Mouse (Mus musculus) C2C12 (cell line): Measurements from ENCODE around the gene Popdc3. TPM values are rescaled to one million over a fixed set of nuclear protein-coding genes. Genes with fewer than 3 reads are reported as not detected.

Source experiments
- H3K27me3 ChIP-seq: one replicate; pipeline ENCODE4 v1.6.1; 2011; ENCODE audit not compliant: control insufficient read depth, insufficient read depth, insufficient read length
- H3K36me3 ChIP-seq: one replicate; pipeline ENCODE4 v1.6.1; 2011; ENCODE audit not compliant: control insufficient read depth, insufficient read depth
- H3K4me3 ChIP-seq: one replicate; pipeline ENCODE4 v1.5.1; 2011; ENCODE audit warnings: mild to moderate bottlenecking, control low read depth; ENCODE audit not compliant: poor library complexity, insufficient read depth, severe bottlenecking
- H3K79me2 ChIP-seq: one replicate; pipeline ENCODE4 v1.6.1; 2011; ENCODE audit not compliant: control insufficient read depth, insufficient read depth
- H3K79me3 ChIP-seq: one replicate; pipeline ENCODE4 v1.6.1; 2011; ENCODE audit warnings: low read depth, control low read depth
- H3ac ChIP-seq: one replicate; pipeline ENCODE3; 2011; ENCODE audit warnings: low read depth; ENCODE audit not compliant: control insufficient read depth, insufficient read length
- CEBPB ChIP-seq: IDR thresholded peaks from one replicate; pipeline ENCODE4 v1.6.1; 2011; ENCODE audit warnings: low read depth, mild to moderate bottlenecking, control low read depth, moderate library complexity
- CTCF ChIP-seq: IDR thresholded peaks from one replicate; pipeline ENCODE4 v1.5.1; 2011; ENCODE audit not compliant: control insufficient read depth, insufficient read depth, insufficient read length
- FOSL1 ChIP-seq: IDR thresholded peaks from one replicate; pipeline ENCODE4 v1.8.0; 2011; ENCODE audit warnings: mild to moderate bottlenecking, low read length; ENCODE audit not compliant: poor library complexity, insufficient read depth, severe bottlenecking
- MAX ChIP-seq: IDR thresholded peaks from one replicate; pipeline ENCODE4 v1.6.1; 2011; ENCODE audit warnings: mild to moderate bottlenecking, control low read depth
- MYOD1 ChIP-seq: IDR thresholded peaks from one replicate; pipeline ENCODE4 v1.6.1; 2011; ENCODE audit warnings: low read depth; ENCODE audit not compliant: control insufficient read depth, insufficient read length
- MYOG ChIP-seq: IDR thresholded peaks from one replicate; pipeline ENCODE4 v1.6.1; 2011; ENCODE audit not compliant: control insufficient read depth, insufficient read length; ENCODE audit errors: extremely low read depth
- USF1 ChIP-seq: IDR thresholded peaks from one replicate; pipeline ENCODE4 v1.6.1; 2011; ENCODE audit warnings: low read depth, mild to moderate bottlenecking, control low read depth, moderate library complexity
- polyA plus RNA-seq: library from polyadenylated mRNA; unstranded; fragments of >200 nt; fragmentation: generic; extraction: Trizol; gene quantifications from one replicate; pipeline ENCODE4 v1.2.1, GENCODE M21; 2012; ENCODE audit warnings: missing spikeins

Popdc3 gene
- polyA plus RNA-seq, 1 experiment = 69.9 TPM

GRCm38 (mm10) chr10:45216676-45217075 lies 38.8 kb downstream of the Popdc3 start:
- no peaks in the 10 kb centered on the region for H3K79me2 ChIP-seq
- H3K36me3 ChIP-seq = no peaks in the 10 kb centered on the region
- H3K79me3 ChIP-seq = no peaks in the 10 kb centered on the region
- no peak for TF ChIP-seq USF1
- TF ChIP-seq CTCF = no peak
- TF ChIP-seq CEBPB = no peak
- TF ChIP-seq FOSL1 = no peak
- no peak overlapping the region for H3K4me3 ChIP-seq
- H3K27me3 ChIP-seq = no peaks in the 10 kb centered on the region
- no peak overlapping the region for H3ac ChIP-seq

GRCm38 (mm10) chr10:45229954-45230353 lies 52.1 kb downstream of the Popdc3 start:
- Histone ChIP-seq H3K79me3 (no peaks in the 10 kb centered on the region), H3K79me2 (no peaks in the 10 kb centered on the region), H3K27me3 (no peaks in the 10 kb centered on the region), H3K36me3 (no peaks in the 10 kb centered on the region), H3ac (no peak overlapping the region), H3K4me3 (no peak overlapping the region)
- no peak for TF ChIP-seq FOSL1
- TF ChIP-seq CEBPB = no peak
- TF ChIP-seq MAX = no peak
- no peak for TF ChIP-seq MYOG
- TF ChIP-seq USF1 = no peak
- TF ChIP-seq CTCF = no peak
- TF ChIP-seq MYOD1 = no peak

GRCm38 (mm10) chr10:45233351-45233750 lies 55.5 kb downstream of the Popdc3 start:
- TF ChIP-seq CEBPB (no peak), MYOD1 (no peak), USF1 (no peak), FOSL1 (no peak), MAX (no peak), CTCF (no peak), MYOG (no peak)
- Histone ChIP-seq H3K27me3 (no peaks in the 10 kb centered on the region), H3ac (no peak overlapping the region), H3K36me3 (no peaks in the 10 kb centered on the region), H3K79me2 (no peaks in the 10 kb centered on the region), H3K4me3 (no peak overlapping the region), H3K79me3 (no peaks in the 10 kb centered on the region)

- Histone ChIP-seq H3K27me3 (no peaks in the 10 kb centered on the region), H3K4me3 (no peak overlapping the region), H3K79me3 (no peaks in the 10 kb centered on the region), H3K36me3 (no peaks in the 10 kb centered on the region), H3K79me2 (no peaks in the 10 kb centered on the region), H3ac (no peak overlapping the region)
- TF ChIP-seq USF1 (no peak), CEBPB (no peak), CTCF (no peak), MAX (no peak), FOSL1 (no peak), MYOG (no peak)
Measured at GRCm38 (mm10) chr10:45236304-45236703, 58.4 kb downstream of the Popdc3 start.

GRCm38 (mm10) chr10:45237492-45237891 lies 59.6 kb downstream of the Popdc3 start:
- H3K79me2 ChIP-seq = no peaks in the 10 kb centered on the region
- H3K27me3 ChIP-seq = no peaks in the 10 kb centered on the region
- H3K36me3 ChIP-seq = no peaks in the 10 kb centered on the region
- TF ChIP-seq MYOD1 (no peak), USF1 (no peak), MYOG (no peak), FOSL1 (no peak), CTCF (no peak), MAX (no peak), CEBPB (no peak)
- H3K79me3 ChIP-seq = no peaks in the 10 kb centered on the region
- no peak overlapping the region for H3ac ChIP-seq
- H3K4me3 ChIP-seq = no peak overlapping the region

- no peak overlapping the region for H3K4me3 ChIP-seq
- no peaks in the 10 kb centered on the region for H3K36me3 ChIP-seq
- H3K79me2 ChIP-seq = no peaks in the 10 kb centered on the region
- H3K27me3 ChIP-seq = no peaks in the 10 kb centered on the region
- H3ac ChIP-seq = no peak overlapping the region
- TF ChIP-seq MYOD1 = no peak
- TF ChIP-seq MAX = no peak
- no peak for TF ChIP-seq CEBPB
- no peak for TF ChIP-seq FOSL1
- TF ChIP-seq USF1 = no peak
- TF ChIP-seq CTCF = no peak
- no peak for TF ChIP-seq MYOG
- no peaks in the 10 kb centered on the region for H3K79me3 ChIP-seq
Measured at GRCm38 (mm10) chr10:45260477-45260876, 82.6 kb downstream of the Popdc3 start.
